Mouse (Mus musculus) midbrain, embryonic 14.5 days (tissue): Measurements from ENCODE around the gene Nmrk2. TPM values are rescaled to one million over a fixed set of nuclear protein-coding genes. Genes with fewer than 3 reads are reported as not detected.
A peak's percentile ranks its signal among the peaks of the same experiment; 100 is the strongest.

ENCODE experiments used
- ATAC-seq: fragments of 200-750 bp; cut with Nextera tagmentation; 2 replicates; pipeline ENCODE4 v1.8.0; 2017; ENCODE audit warnings: moderate number of reproducible peaks, moderate library complexity; ENCODE audit not compliant: low FRiP score, low TSS enrichment
- DNase-seq: peaks from one replicate; pipeline ENCODE4 v3.0.0-alpha.2; 2015
- H3K27ac ChIP-seq: fragments of 300-500 bp; sonication (generic); replicated peaks from 2 replicates; pipeline ENCODE4 v1.5.1; 2014; ENCODE audit warnings: mild to moderate bottlenecking, low read depth, low read length, moderate library complexity
- H3K27me3 ChIP-seq: fragments of 300-500 bp; sonication (generic); 2 replicates; pipeline ENCODE4 v1.6.1; 2014; ENCODE audit warnings: low read length, control low read depth, mixed read lengths; ENCODE audit not compliant: control insufficient read depth, insufficient read depth
- H3K36me3 ChIP-seq: fragments of 300-500 bp; sonication (generic); 2 replicates; pipeline ENCODE4 v1.6.1; 2014; ENCODE audit warnings: low read length, control low read depth; ENCODE audit not compliant: control insufficient read depth, insufficient read depth
- H3K4me1 ChIP-seq: fragments of 300-500 bp; sonication (generic); 2 replicates; pipeline ENCODE4 v1.6.1; 2014; ENCODE audit warnings: mild to moderate bottlenecking, antibody characterized with exemption, low read length, control low read depth; ENCODE audit not compliant: control insufficient read depth, insufficient read depth
- H3K4me2 ChIP-seq: fragments of 300-500 bp; sonication (generic); 2 replicates; pipeline ENCODE4 v1.6.1; 2014; ENCODE audit warnings: mild to moderate bottlenecking, low read length, moderate library complexity
- H3K4me3 ChIP-seq: fragments of 300-500 bp; sonication (generic); replicated peaks from 2 replicates; pipeline ENCODE4 v1.5.1; 2014; ENCODE audit warnings: low read depth, low read length
- H3K9ac ChIP-seq: fragments of 300-500 bp; sonication (generic); replicated peaks from 2 replicates; pipeline ENCODE4 v1.6.1; 2014; ENCODE audit warnings: mild to moderate bottlenecking, low read length, moderate library complexity
- H3K9me3 ChIP-seq: fragments of 300-500 bp; sonication (generic); 2 replicates; pipeline ENCODE4 v1.6.1; 2016; ENCODE audit warnings: low read length, control low read depth, mixed read lengths; ENCODE audit not compliant: control insufficient read depth
- WGBS: fragments of 180-500 bp; shearing (Covaris S2); extraction: QIAGEN DNeasy Blood & Tissue Kit; methylation state at CpG from one replicate; pipeline ENCODE4 v1.1.7; 2014; 5-methylcytosine and 5-hydroxymethylcytosine counted together
- polyA plus RNA-seq: library from polyadenylated mRNA; unstranded; fragments of >200 nt; fragmentation: Nextera tagmentation; extraction: Ambion mirVana; gene quantifications from 2 replicates; pipeline ENCODE4 v1.2.1, GENCODE M21; 2014

Nmrk2 gene
- polyA plus RNA-seq, 1 experiment from 2014 or later: not detected

- Histone ChIP-seq H3K4me1 (peaks cover 9% of the 10 kb centered on the region; the same call in 1 of the 2 replicates), H3K4me2 (no peak overlapping the region), H3K4me3 (no peak overlapping the region), H3K9me3 (no peaks in the 10 kb centered on the region), H3K9ac (no peak overlapping the region), H3K36me3 (peaks cover 16% of the 10 kb centered on the region), H3K27me3 (peaks cover 19% of the 10 kb centered on the region; the same call in 1 of the 2 replicates), H3K27ac (no peak overlapping the region)
- no peak for DNase-seq
- WGBS: 17% methylated on average over 37 of the region's 37 CpGs
- no peak for ATAC-seq
These were observed 7.7 kb downstream of the Nmrk2 start for GRCm38 (mm10) chr10:81193991-81194774.

DNA sequence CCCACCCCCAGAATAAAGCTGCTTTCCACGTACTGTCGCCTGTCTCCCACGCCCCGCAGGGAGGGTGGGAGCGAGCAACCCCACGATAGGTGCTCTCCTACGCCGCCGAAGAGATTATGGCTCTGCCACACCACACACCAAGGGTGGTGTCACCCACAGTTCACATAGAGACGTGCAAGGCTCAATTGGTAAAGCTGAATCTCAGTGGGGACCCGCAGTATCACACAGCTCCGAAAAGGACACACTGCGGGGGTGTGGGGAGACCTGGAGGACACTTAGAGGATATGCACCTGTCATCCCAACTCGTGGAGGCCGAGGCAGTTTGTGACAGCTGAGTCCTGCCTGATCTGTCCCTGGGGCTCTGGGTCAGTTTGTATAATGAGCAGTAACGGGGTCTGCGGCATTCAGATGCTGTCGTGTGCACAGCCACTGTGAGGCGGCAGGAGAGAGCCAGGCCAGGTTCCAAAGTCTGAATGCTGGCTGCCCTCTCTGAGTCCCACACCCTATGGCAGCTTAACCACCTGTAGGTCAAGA, 8.8 kb downstream of the Nmrk2 start:
- WGBS: 1% methylated on average over 19 of the region's 19 CpGs
- peak; percentile 64 for DNase-seq

GRCm38 (mm10) chr10:81192270-81192967, 9.4 kb downstream of the Nmrk2 start:
- Histone ChIP-seq H3K9ac (peak overlapping the region; percentile 73), H3K4me2 (peak overlapping the region; percentile 97), H3K27ac (peak overlapping the region; percentile 97), H3K4me1 (peaks cover 9% of the 10 kb centered on the region; the same call in 1 of the 2 replicates), H3K27me3 (peaks cover 19% of the 10 kb centered on the region; the same call in 1 of the 2 replicates), H3K9me3 (no peaks in the 10 kb centered on the region), H3K4me3 (peak overlapping the region; percentile 63), H3K36me3 (peaks cover 20% of the 10 kb centered on the region)
- ATAC-seq (peak; percentile 90), DNase-seq (peak; percentile 95)
- WGBS: under 1% methylated on average over 93 of the region's 93 CpGs

More for the DNA sequence above, 8.8 kb downstream of the Nmrk2 start:
- ATAC-seq: peak; percentile 11
- Histone ChIP-seq H3K27me3 (peaks cover 19% of the 10 kb centered on the region; the same call in 1 of the 2 replicates), H3K4me2 (peak overlapping the region; percentile 97), H3K4me3 (peak overlapping the region; percentile 63), H3K36me3 (peaks cover 20% of the 10 kb centered on the region), H3K4me1 (peaks cover 9% of the 10 kb centered on the region; the same call in 1 of the 2 replicates), H3K9me3 (no peaks in the 10 kb centered on the region), H3K9ac (peak overlapping the region; percentile 73), H3K27ac (peak overlapping the region; percentile 97)

DNA sequence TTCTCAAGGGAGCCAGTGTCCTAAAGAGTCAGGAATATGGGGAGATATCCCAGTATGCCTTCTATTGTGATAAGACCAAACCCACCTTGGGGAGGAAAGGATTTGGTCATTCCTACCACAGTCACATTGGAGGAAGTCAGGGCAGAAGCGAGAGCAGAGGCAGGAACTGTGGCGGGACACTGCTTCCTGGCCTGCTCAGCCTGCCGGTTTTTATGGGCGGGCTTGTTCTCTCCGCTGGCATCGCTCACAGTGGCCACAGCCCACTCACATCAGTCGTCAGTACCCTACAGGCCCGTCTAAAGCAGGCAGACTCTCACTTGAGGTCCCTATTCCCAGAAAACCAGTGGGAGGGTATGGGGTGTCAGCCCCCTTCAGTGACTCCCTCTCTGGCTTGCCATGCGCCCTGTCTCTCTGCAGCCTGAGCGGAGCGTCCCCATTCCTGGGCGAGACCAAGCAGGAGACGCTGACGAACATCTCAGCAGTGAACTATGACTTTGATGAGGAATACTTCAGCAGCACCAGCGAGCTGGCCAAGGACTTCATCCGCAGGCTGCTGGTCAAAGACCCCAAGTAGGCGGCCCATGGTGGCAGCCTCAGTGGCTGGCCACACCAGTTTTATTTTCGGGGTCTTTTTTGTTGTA, 10.4 kb downstream of the Nmrk2 start:
- Histone ChIP-seq H3K9ac (no peak overlapping the region), H3K36me3 (peaks cover 30% of the 10 kb centered on the region), H3K27me3 (peaks cover 15% of the 10 kb centered on the region; the same call in 1 of the 2 replicates), H3K27ac (0 out of 2 replicates have a peak overlapping the region, but pooled peaks have one; percentile 97), H3K4me2 (peak overlapping the region; percentile 97), H3K4me3 (peak overlapping the region; percentile 63; the same call in 1 of the 2 replicates), H3K4me1 (peaks cover 9% of the 10 kb centered on the region; the same call in 1 of the 2 replicates), H3K9me3 (no peaks in the 10 kb centered on the region)
- 91% methylated on average over 18 of the region's 18 CpGs for WGBS
- DNase-seq: no peak
- ATAC-seq: no peak

DNA sequence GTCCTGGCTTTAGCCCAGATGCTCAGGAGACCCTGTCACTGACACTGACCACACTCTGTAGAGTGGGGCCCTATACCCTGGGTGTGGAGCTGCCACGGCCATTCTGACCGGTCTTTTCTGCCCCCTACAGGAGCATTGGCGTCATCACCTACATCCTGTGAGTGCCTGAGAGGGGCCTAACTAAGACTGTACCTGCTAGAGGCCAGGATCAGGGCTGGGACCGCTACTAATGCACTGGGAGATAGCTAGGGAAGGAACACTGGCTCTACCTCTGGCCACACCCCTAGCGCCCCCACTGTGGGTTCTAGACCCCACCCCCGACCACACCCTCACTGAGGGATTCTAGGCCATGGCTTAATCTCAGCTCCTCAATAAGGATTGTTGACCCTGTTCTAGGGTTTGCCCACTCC, 10.9 kb downstream of the Nmrk2 start:
- Histone ChIP-seq H3K27ac (no peak overlapping the region), H3K4me3 (no peak overlapping the region), H3K9me3 (no peaks in the 10 kb centered on the region), H3K4me1 (peaks cover 9% of the 10 kb centered on the region; the same call in 1 of the 2 replicates), H3K4me2 (no peak overlapping the region), H3K36me3 (peaks cover 32% of the 10 kb centered on the region), H3K27me3 (peaks cover 11% of the 10 kb centered on the region; the same call in 1 of the 2 replicates), H3K9ac (no peak overlapping the region)
- DNase-seq (no peak), ATAC-seq (no peak)
- 74% methylated on average over 6 of the region's 6 CpGs for WGBS

DNA sequence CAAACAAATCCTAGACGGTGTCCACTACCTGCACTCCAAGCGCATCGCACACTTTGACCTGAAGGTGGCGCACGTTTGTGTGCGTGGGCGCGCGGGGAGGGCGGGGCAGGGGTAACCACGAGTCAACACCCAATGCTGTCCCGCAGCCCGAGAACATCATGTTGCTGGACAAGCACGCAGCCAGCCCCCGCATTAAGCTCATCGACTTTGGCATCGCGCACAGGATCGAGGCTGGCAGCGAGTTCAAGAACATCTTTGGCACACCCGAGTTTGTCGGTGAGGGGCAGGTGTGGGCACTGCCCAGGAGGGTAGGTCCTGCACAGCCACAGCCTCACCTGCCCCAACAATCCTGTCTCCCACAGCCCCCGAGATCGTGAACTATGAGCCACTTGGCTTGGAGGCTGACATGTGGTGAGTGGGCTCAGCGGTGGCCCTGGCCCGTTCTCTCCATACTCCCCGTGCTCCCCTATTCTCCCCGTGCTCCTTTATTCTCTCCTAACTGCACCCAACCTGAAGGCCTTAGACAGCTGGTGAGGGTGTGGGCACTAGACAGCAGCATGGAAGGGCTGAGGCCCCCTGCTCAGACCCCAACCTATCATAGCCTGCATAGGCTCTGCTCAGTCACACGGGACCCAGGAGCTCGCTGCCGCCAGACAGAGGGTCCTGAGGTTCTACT, 11.5 kb downstream of the Nmrk2 start:
- WGBS: 70% methylated on average over 31 of the region's 31 CpGs
- Histone ChIP-seq H3K36me3 (peaks cover 37% of the 10 kb centered on the region), H3K27me3 (peaks cover 7% of the 10 kb centered on the region; the same call in 1 of the 2 replicates), H3K4me1 (peaks cover 9% of the 10 kb centered on the region; the same call in 1 of the 2 replicates), H3K4me2 (no peak overlapping the region), H3K4me3 (no peak overlapping the region), H3K27ac (no peak overlapping the region), H3K9ac (no peak overlapping the region), H3K9me3 (no peaks in the 10 kb centered on the region)
- no peak for ATAC-seq
- no peak for DNase-seq

DNA sequence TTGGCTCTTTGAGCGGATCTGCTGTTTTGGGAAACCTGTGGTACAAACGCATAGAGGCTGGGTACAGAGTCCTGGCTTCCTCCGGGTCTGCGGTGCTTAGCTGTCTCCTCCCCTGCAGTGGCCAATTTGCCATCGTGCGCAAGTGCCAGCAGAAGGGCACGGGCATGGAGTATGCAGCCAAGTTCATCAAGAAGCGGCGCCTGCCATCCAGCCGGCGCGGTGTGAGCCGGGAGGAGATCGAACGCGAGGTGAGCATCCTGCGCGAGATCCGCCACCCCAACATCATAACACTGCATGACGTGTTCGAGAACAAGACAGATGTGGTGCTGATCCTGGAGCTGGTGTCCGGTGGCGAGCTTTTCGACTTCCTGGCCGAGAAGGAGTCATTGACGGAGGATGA, 12.0 kb downstream of the Nmrk2 start:
- WGBS: 81% methylated on average over 26 of the region's 26 CpGs
- H3K4me2 ChIP-seq: no peak overlapping the region
- no peaks in the 10 kb centered on the region for H3K9me3 ChIP-seq
- H3K4me3 ChIP-seq: no peak overlapping the region
- H3K9ac ChIP-seq: no peak overlapping the region
- ATAC-seq (no peak), DNase-seq (no peak)
- peaks cover 1% of the 10 kb centered on the region; the same call in 1 of the 2 replicates for H3K27me3 ChIP-seq
- H3K4me1 ChIP-seq: peaks cover 9% of the 10 kb centered on the region; the same call in 1 of the 2 replicates
- H3K27ac ChIP-seq: no peak overlapping the region
- H3K36me3 ChIP-seq: peaks cover 42% of the 10 kb centered on the region

GRCm38 (mm10) chr10:81187161-81187560, 14.7 kb downstream of the Nmrk2 start:
- H3K4me1 ChIP-seq: peaks cover 15% of the 10 kb centered on the region
- H3K9ac ChIP-seq: no peak overlapping the region
- H3K27ac ChIP-seq: no peak overlapping the region
- no peak overlapping the region for H3K4me3 ChIP-seq
- H3K27me3 ChIP-seq: no peaks in the 10 kb centered on the region
- H3K36me3 ChIP-seq: peaks cover 55% of the 10 kb centered on the region
- no peaks in the 10 kb centered on the region for H3K9me3 ChIP-seq
- DNase-seq (no peak), ATAC-seq (no peak)
- WGBS: 96% methylated on average over 9 of the region's 9 CpGs
- no peak overlapping the region for H3K4me2 ChIP-seq
